Mouse (Mus musculus) intestine, postnatal 0 days (tissue): ENCODE measurements at regions not wholly inside any gene's neighbourhood (a gene's known extent, or its start where the extent isn't known, plus 50 kb on each side); places are given as distances from the start of the nearest gene placed in this dataset.

ENCODE experiments used
- ATAC-seq: fragments of 200-750 bp; cut with Nextera tagmentation; 2 replicates; pipeline ENCODE4 v1.8.0; 2017; ENCODE audit warnings: mild to moderate bottlenecking, moderate TSS enrichment, moderate library complexity
- H3K27ac ChIP-seq: fragments of 300-500 bp; sonication (generic); 2 replicates; pipeline ENCODE4 v1.5.1; 2014; ENCODE audit warnings: mild to moderate bottlenecking, low read depth, low read length, moderate library complexity
- H3K27me3 ChIP-seq: fragments of 300-500 bp; sonication (generic); replicated peaks from 2 replicates; pipeline ENCODE4 v1.6.1; 2014; ENCODE audit warnings: low read length, mixed read lengths; ENCODE audit not compliant: control insufficient read depth, insufficient read depth
- H3K36me3 ChIP-seq: fragments of 300-500 bp; sonication (generic); 2 replicates; pipeline ENCODE4 v1.6.1; 2014; ENCODE audit warnings: mild to moderate bottlenecking, moderate library complexity; ENCODE audit not compliant: control insufficient read depth, insufficient read depth
- H3K4me1 ChIP-seq: fragments of 300-500 bp; sonication (generic); replicated peaks from 2 replicates; pipeline ENCODE4 v1.6.1; 2014; ENCODE audit warnings: antibody characterized with exemption, low read length, mixed read lengths; ENCODE audit not compliant: control insufficient read depth, insufficient read depth
- H3K4me2 ChIP-seq: fragments of 300-500 bp; sonication (generic); replicated peaks from 2 replicates; pipeline ENCODE4 v1.6.1; 2014; ENCODE audit warnings: low read depth, mild to moderate bottlenecking, moderate library complexity
- H3K4me3 ChIP-seq: fragments of 300-500 bp; sonication (generic); 2 replicates; pipeline ENCODE4 v1.5.1; 2014; ENCODE audit warnings: low read depth, low read length
- H3K9ac ChIP-seq: fragments of 300-500 bp; sonication (generic); 2 replicates; pipeline ENCODE4 v1.6.1; 2014; ENCODE audit warnings: mild to moderate bottlenecking, low read depth, low read length
- H3K9me3 ChIP-seq: fragments of 300-500 bp; sonication (generic); 2 replicates; pipeline ENCODE4 v1.6.1; 2016; ENCODE audit warnings: mixed run types; ENCODE audit not compliant: control insufficient read depth
- CTCF ChIP-seq: sonication (generic); IDR thresholded peaks from 2 replicates; pipeline ENCODE4 v1.5.1; 2016; ENCODE audit warnings: low read depth, mild to moderate bottlenecking, control low read depth, antibody characterized with exemption, moderate library complexity
- WGBS: fragments of 180-500 bp; shearing (Covaris S2); extraction: QIAGEN DNeasy Blood & Tissue Kit; methylation state at CpG from one replicate; pipeline ENCODE4 v1.1.7; 2014; 5-methylcytosine and 5-hydroxymethylcytosine counted together

- TF ChIP-seq CTCF = no peak
- H3K9me3 ChIP-seq = no peaks in the 10 kb centered on the region
- 0 out of 2 replicates have a peak, but pooled peaks cover 4% of the 10 kb centered on the region for H3K4me1 ChIP-seq
- H3K27me3 ChIP-seq = no peaks in the 10 kb centered on the region
- no peak overlapping the region for H3K4me2 ChIP-seq
- ATAC-seq = no peak
- no peak overlapping the region for H3K4me3 ChIP-seq
- no peak overlapping the region for H3K27ac ChIP-seq
- H3K9ac ChIP-seq = no peak overlapping the region
- 83% methylated on average over 6 of the region's 6 CpGs for WGBS
- no peaks in the 10 kb centered on the region for H3K36me3 ChIP-seq
Measured at GRCm38 (mm10) chr7:71189757-71190156, 161.5 kb downstream of the Gm10295 start.

GRCm38 (mm10) chr7:71188119-71188518 lies 163.2 kb downstream of the Gm10295 start:
- Histone ChIP-seq H3K4me3 (no peak overlapping the region), H3K9ac (no peak overlapping the region), H3K27ac (no peak overlapping the region), H3K27me3 (no peaks in the 10 kb centered on the region), H3K9me3 (no peaks in the 10 kb centered on the region), H3K36me3 (no peaks in the 10 kb centered on the region), H3K4me1 (0 out of 2 replicates have a peak, but pooled peaks cover 4% of the 10 kb centered on the region), H3K4me2 (no peak overlapping the region)
- 22% methylated on average over 6 of the region's 6 CpGs for WGBS
- ATAC-seq = no peak
- TF ChIP-seq CTCF = no peak

DNA sequence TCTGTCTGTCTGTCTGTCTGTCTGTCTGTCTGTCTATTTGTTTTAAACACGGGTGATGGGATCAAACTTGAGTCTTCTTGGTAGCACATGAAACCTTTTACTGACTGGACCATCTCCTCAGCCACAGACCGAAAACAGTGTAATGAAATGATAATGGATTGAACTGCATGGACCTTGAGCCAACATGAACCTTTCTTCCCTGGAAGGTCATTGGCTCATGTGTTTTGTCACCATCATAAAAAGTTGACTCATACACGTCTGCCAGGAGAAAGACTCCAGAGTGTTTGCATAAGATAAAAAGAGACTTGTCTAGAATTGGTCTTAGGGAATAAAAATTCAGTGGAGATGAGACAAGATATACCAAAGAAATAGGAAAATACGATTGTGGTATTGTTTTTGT lies 176.4 kb downstream of the Gm10295 start:
- no peak overlapping the region for H3K4me3 ChIP-seq
- H3K9me3 ChIP-seq = no peaks in the 10 kb centered on the region
- H3K9ac ChIP-seq = no peak overlapping the region
- H3K4me1 ChIP-seq = no peaks in the 10 kb centered on the region
- WGBS = 42% methylated on average over 4 of the region's 4 CpGs
- H3K27me3 ChIP-seq = no peaks in the 10 kb centered on the region
- peak; percentile 82 for ATAC-seq
- no peak for TF ChIP-seq CTCF
- no peak overlapping the region for H3K27ac ChIP-seq
- H3K4me2 ChIP-seq = no peak overlapping the region
- H3K36me3 ChIP-seq = no peaks in the 10 kb centered on the region

DNA sequence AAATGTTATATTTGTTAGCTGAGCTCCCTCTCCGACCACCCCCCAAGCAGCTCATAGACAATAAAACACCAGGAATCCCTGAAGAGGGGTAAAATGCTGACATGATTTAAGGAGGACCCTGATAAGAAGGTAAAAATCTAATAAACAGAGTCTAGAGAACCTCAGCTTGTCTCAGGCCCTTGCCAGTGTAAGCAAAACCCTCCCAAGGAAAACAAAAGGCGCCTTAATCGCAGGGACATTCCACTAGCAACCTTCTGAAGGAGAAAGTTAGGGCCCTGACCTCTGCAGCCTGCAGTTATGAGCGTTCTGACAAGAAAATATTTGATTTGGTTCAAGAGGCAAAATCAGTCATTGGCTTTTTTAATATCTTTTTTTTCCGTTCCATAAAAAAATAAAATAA lies 212.2 kb downstream of the Gm10295 start:
- H3K9me3 ChIP-seq = no peaks in the 10 kb centered on the region
- no peak overlapping the region for H3K4me3 ChIP-seq
- H3K36me3 ChIP-seq = no peaks in the 10 kb centered on the region
- no peaks in the 10 kb centered on the region for H3K27me3 ChIP-seq
- no peak overlapping the region for H3K4me2 ChIP-seq
- no peak overlapping the region for H3K9ac ChIP-seq
- ATAC-seq = no peak
- H3K4me1 ChIP-seq = no peaks in the 10 kb centered on the region
- 47% methylated on average over 5 of the region's 5 CpGs for WGBS
- TF ChIP-seq CTCF = no peak
- no peak overlapping the region for H3K27ac ChIP-seq

DNA sequence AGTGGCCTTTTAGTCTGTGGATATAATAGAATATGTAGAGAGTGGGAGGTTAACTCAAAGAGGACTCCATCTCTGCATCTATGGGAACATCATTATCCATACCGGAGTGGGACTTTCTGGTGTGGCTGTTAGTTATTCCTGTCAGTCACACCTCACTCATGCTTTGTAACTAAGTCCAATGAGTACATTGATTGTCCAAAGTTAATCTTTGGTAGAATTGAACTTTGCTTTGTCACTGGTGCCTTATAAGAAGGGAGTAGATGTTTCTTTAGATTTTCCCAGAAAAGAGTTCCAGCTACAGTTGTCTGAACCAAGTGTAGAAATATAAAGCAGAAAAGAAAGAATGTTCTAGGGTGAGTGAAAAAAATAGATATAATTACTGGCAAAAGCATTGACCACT lies 221.3 kb downstream of the Gm10295 start:
- Histone ChIP-seq H3K27me3 (no peaks in the 10 kb centered on the region), H3K4me3 (no peak overlapping the region), H3K9ac (no peak overlapping the region), H3K27ac (no peak overlapping the region), H3K9me3 (no peaks in the 10 kb centered on the region), H3K4me2 (no peak overlapping the region), H3K4me1 (no peaks in the 10 kb centered on the region), H3K36me3 (no peaks in the 10 kb centered on the region)
- no peak for ATAC-seq
- WGBS = 48% methylated on average over 1 of the region's 1 CpGs
- TF ChIP-seq CTCF = no peak

- TF ChIP-seq CTCF = no peak
- no peak for ATAC-seq
- H3K27me3 ChIP-seq = no peaks in the 10 kb centered on the region
- no peaks in the 10 kb centered on the region for H3K9me3 ChIP-seq
- no peaks in the 10 kb centered on the region for H3K36me3 ChIP-seq
- 35% methylated on average over 3 of the region's 3 CpGs for WGBS
- H3K9ac ChIP-seq = no peak overlapping the region
- no peak overlapping the region for H3K4me2 ChIP-seq
- H3K27ac ChIP-seq = no peak overlapping the region
- H3K4me3 ChIP-seq = no peak overlapping the region
- H3K4me1 ChIP-seq = no peaks in the 10 kb centered on the region
Measured at GRCm38 (mm10) chr7:71128928-71129327, 222.4 kb downstream of the Gm10295 start.

DNA sequence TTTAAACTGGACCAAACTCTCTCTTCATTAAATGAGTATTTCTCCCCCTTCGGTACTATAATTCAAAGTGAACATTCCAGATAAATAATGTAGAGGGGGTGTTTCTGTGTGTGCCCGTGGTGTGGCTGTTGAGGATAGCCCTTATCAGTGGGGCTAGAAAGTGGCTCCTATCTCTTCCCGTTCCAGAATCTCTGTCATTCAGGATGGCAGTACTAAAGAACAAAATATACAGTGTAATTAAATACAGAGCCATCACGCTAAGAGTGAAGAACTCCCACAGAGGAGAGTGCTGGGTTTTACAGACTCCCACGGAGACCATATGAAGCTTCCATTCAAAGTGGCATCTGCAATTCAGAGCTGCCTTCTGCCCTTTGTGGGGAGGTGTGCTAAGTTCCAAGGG lies 229.8 kb downstream of the Gm10295 start:
- Histone ChIP-seq H3K4me3 (no peak overlapping the region), H3K27ac (no peak overlapping the region), H3K4me1 (no peaks in the 10 kb centered on the region), H3K9ac (no peak overlapping the region), H3K36me3 (no peaks in the 10 kb centered on the region), H3K9me3 (no peaks in the 10 kb centered on the region), H3K4me2 (no peak overlapping the region), H3K27me3 (no peaks in the 10 kb centered on the region)
- TF ChIP-seq CTCF = no peak
- 60% methylated on average over 5 of the region's 5 CpGs for WGBS
- no peak for ATAC-seq
